Mouse (Mus musculus) bone marrow, adult 2 months (tissue): ENCODE measurements at regions not wholly inside any gene's neighbourhood (a gene's known extent, or its start where the extent isn't known, plus 50 kb on each side); places are given as distances from the start of the nearest gene placed in this dataset.

Experiments used
- CTCF ChIP-seq: fragments of 200-500 bp; IDR thresholded peaks from 2 replicates; pipeline ENCODE4 v1.5.1; 2011; ENCODE audit warnings: low read length, control low read depth; ENCODE audit not compliant: control insufficient read depth, insufficient read depth
- POLR2A ChIP-seq: fragments of 200-500 bp; IDR thresholded peaks from 2 replicates; pipeline ENCODE4 v1.6.1; 2011; ENCODE audit warnings: low read depth, mild to moderate bottlenecking, control low read depth, low read length, borderline replicate concordance; ENCODE audit not compliant: control insufficient read depth

DNA sequence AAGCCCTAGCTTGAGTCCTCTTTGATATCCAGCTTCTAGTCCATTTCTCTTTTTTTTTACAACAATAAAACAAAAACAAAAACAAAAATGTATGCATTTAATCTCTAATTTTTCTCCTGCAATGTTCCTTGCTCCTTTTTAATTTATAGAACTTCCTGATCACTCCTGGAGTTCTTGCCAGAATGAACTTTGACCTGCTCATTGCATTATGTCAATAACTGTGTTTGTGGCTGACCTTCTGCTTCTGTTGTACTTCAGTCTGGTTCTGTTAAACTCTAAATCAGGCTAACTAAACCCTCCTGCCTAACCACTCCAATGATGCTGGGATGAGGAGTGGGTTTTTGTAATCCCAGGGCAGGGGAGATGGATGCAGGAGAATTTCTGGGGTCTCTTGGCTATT lies 674.0 kb downstream of the Gsdmc2 start:
- TF ChIP-seq CTCF = no peak
- no peak for TF ChIP-seq POLR2A
